Mouse (Mus musculus): ENCODE measurements around the gene Pusl1.

Gene Pusl1

DNA sequence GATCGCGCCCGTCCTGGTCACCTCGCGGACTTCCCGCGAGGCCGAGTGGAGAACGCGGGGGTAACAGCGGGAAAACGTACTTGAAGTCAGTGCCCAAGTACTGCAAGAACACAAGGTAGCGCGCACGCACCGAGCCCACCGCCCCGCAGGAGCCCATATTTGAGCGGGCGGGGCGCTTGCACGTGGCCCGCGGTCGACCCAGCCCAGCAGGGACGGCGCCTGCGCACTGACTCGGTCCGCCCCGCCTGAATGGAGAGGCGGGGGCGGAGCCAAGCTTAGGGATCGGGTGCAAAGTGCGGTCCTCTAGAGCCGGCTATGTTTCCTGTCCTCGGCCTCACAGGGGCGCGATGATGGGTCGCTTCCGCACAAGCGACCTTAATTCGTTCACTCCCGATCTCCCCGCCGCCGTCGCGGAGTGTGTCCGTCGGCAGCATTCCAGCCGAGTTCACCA is at the start of gene Pusl1, which contains the start of gene Acap3:
Gene Pusl1, minus strand, starts transcription at position 231 of the 451 bp plus-strand sequence.
Gene Acap3, plus strand, starts transcription at position 272 of the 451 bp plus-strand sequence.
- peak; percentile 94 for DNase-seq (ENCODE audit: low read depth)

DNA sequence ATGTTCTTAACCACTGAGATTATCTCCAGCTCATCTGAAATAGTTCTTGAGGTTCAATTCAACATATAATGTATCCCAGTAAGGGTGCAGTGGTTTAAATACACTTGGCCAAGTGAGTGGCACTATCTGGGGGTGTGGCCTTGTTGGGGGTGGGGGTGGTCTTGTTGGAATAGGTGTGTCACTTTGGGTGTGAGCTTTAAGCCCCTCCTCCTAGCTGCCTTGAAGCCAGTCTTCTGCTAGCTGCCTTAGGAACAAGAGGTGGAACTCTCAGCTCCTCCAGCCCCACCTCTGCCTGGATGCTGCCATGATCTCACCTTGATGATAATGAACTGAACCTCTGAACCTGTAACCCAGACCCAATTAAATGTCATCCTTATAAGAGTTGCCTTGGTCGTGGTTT is 40.5 kb upstream of the Pusl1 start:
- peak; percentile 34 for DNase-seq (ENCODE audit: low read depth)

DNA sequence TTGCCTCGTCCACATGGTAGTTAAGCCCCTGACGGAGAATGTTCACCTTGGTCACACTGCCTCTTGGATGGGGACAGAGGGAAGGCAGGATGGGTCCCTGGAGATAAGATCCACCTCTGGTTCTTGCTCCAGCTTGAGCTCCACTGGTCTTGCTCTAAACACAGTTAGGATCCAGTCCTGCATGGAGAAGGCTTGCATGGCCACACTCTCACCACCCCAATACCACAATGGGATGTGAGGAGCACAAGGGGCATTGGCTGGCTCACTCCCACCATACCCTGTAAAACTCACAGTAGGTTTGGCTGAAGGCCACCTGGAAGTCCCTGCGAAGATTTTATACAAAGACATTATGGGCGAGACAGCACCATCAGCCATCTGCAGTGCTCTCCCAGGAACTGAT is 17.2 kb upstream of the Pusl1 start:
- DNase-seq (ENCODE audit: low read depth) = no peak

DNA sequence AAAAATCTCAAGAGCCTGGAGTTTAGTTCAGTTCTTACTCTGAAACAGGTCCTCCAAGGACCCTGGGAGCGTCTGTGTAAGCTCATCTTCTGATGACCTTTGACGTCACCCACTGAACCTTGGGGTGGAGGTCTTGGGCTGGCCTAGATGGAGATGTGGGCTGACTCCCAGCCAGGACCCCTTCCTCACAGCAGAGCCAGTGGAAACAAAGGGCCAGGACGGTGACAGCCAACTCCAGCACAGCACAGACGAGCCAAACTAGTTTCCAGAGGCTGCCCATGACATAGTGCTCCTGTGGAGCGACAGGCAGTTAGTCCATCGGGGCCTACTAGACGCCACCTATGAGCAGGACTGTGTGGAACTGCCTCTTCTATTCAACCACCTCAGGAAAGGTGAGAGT is 16.7 kb upstream of the Pusl1 start:
- DNase-seq (ENCODE audit: low read depth) = no peak

DNA sequence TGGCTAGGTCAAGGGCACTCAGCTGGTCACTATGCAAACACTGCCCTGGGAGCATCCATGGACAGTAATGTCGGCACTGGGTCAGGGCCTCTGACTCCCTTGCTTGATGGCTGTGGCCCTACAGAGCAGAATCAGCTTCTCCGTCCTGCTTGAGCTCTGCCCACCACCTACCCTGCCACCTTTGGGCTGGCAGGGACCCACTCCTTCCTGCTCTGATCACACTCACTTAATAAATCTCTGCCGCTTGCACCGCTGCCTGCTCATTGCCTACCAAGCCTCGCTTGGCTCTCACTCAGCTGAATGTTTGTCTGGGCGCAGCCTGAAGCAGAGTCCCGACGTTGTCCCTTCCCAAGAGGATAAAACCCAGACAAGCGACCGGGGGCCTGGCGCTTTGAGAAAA is 15.4 kb upstream of the Pusl1 start:
- no peak for DNase-seq (ENCODE audit: low read depth)

DNA sequence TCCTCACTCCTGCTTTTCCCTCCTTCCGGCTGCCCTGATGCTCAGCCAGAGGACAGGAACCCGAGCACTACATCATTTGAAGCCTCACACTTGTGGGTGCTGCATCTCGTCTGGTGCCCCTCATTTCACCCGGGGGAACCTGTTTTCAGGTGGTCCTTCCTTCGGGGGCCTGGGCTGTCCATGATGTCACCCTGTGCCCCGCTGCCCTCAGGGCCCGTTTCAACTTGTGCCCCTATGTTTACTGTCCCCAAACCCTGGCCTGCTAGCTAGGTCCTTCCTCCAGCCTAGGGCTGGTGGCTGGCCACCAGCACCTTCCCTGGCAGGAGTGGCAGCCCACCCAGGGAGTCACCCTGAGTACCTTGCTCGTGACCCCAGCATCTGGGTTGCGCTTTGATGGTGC is 14.5 kb upstream of the Pusl1 start:
- DNase-seq (ENCODE audit: low read depth) = no peak

DNA sequence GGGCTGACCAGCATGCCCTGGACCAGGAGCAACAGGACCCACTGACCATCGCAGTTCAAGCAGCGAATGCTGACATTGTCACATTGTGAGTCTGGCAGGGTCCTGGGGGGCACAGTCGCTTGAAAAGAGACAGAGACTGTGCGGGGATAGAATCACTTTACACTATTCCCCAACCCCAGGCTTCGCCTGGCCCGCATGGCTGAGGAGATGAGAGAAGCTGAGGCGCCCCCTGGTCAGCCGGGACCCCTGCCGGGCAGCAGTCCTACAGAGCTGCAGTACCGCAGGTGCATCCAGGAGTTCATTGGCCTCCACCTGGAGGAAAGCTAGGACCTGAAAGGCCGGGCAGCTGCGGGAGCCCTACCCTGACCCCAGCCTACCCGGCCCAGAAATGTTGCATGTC is 14.1 kb upstream of the Pusl1 start:
- no peak for DNase-seq (ENCODE audit: low read depth)

DNA sequence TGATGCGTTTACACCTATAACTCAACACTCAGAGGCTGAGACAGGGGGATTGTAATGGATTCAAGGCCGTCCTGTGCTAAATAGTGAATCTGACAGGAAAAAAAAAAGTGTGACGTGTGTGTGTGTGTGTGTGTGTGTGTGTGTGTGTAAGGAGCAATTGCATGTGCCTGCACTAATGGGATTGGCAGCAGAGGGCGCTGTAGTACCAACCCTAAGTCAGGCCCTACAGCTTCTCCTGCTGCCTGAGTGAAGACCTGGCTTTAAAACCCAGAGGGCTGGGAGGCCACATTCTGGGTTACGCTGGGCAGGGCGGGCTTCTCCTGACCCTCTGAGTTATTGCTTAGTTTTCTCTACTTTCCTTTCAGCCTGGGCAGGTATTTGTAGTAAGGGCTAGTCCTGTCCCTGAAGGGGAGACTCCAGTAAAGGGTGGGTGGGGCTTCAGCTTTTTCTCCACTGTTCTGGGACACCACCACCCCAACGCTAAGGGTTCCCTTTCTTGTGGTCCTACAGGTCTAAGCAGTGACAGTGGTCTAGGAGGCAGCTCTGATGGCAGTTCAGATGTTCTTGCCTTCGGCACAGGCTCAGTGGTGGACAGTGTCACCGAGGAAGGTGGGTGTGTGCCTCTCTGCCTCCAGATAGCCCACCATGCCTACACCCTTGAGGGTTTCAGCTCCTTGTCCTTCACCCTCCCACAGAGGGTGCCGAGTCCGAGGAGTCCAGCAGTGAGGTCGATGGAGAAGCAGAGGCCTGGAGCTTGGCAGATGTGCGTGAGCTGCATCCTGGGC is 12.9 kb upstream of the Pusl1 start:
- DNase-seq (ENCODE audit: low read depth) = peak; percentile 74

DNA sequence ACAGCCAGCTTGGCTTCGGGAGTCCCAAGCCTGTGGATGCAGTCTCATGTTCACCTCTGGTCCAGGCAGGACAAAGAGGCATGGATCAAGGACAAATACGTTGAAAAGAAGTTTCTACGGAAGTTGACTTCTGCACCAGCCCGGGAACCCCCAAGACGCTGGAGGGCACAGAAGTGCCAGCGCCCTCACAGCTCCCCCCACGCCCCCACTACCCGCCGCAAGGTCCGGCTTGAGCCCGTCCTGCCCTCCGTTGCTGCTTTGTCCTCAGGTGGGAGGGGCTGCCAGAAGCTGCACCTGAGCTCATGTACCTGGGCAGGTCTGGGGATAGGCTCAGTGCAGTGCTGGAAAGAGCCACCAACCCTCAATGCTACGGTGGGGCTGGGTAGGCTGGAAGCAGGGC is 11.7 kb upstream of the Pusl1 start:
- DNase-seq (ENCODE audit: low read depth) = no peak

DNA sequence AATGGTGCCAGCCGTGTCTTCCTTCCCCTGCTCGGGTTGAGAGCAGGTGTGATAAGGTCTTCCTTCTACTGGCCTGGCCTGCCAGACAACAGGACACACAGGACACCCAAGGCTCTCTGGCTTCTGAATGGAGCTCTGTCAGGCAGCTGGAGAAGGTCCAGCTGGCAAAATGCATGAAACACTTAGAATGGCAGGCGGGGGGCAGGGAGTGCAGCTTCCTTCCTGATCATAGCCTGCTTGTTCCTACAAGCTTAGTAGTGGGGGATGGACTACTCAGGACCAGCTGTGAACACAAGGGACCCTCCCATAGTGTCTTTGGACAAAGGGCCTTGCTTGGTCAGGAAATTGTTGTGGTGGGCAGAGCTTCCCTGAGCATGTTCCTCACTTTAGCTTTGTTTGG is 9.6 kb upstream of the Pusl1 start:
- no peak for DNase-seq (ENCODE audit: low read depth)

DNA sequence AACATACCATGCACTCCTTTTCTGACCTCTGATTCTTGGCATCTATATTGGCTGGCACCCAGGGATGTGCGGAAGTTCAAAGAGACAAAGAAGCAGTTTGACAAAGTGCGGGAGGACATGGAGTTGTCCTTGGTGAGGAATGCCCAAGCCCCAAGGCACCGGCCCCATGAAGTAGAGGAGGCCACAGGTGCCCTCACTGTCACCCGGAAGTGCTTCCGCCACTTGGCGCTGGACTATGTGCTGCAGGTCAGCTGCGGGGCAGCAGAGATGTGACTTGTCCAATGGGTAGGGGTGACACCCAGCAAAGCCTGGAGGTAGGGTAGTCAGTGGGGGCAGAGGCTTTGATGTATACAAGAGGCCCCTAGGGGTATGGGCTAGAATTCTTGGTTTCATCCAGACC is 7.8 kb upstream of the Pusl1 start:
- no peak for DNase-seq (ENCODE audit: low read depth)

DNA sequence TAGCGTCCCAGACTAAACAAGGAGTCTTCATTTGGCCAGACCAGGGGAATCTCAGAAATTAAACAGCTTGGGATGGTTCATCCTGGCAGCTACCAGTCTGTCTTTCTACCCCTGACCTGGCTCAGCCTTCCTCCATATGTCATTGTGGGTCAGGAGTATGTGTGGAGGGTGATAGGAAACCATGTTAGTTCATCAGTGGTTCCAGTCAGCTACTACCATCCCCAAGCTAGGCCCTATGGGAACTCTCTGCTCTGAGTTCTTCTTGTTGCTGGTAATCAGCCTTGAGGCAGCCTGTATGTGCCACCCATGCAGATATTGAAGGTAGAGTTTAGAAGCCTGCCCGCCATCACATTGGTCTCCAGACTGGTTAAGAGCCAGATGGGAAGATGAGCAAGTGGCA is 6.7 kb upstream of the Pusl1 start:
- peak; percentile 24 for DNase-seq (ENCODE audit: low read depth)

DNA sequence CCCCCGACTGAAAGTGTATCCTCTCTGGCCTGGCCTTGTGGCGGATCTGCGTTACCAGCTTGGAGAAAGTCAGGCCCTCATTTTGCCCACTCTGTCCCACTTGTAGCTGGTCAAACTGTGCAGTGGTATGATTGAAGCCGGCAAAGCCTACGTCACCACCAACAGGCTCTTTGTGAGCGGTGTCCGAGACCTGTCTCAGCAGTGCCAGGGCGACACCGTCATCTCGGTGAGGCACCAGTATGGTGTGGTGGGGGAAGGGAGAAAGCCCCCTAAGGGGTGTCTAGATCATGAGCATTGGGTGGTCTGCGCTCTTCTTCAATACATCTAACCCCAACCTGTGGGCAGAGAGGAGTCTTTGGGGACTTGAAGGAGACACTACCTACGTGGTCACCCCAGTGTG is 4.9 kb upstream of the Pusl1 start:
- no peak for DNase-seq (ENCODE audit: low read depth)

DNA sequence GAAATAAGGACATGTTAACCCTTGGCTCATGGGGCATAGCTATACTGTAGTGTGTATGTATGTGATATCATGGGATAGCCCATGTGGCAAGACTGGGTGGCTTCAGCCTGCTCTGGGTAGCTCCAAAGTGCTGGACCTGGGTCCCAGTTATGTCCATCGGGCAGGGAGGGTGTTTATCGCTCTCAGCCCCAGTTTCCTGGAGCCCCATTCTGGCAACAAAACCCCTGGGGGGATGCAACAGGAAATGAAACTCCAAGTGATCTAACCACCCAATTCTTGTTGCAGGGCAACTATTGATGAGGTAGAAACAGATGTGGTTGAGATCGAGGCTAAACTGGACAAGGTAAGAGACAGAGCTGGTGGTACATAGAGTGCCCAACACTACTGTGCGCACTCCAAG is 4.2 kb upstream of the Pusl1 start:
- DNase-seq (ENCODE audit: low read depth) = no peak

DNA sequence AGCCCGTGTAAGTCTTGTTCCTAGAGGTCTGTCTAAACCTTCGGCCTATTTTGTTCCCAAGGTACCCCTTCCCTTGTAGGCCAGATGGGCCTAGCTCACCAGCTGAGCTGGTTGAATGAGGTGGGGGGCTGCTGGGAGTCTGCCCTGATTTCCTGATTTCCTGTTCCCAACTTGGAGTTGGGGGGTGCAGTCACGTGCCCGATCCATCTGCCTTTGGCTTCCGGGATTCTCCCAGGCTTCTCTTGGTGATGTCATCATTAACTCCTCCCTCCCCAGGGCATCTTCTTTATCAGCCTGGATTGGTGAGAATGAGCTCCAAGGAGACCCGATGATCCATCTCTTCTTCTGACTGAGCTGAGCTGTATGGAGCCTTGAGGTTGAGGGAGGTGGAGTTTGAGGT is 3.6 kb upstream of the Pusl1 start:
- no peak for DNase-seq (ENCODE audit: low read depth)

DNA sequence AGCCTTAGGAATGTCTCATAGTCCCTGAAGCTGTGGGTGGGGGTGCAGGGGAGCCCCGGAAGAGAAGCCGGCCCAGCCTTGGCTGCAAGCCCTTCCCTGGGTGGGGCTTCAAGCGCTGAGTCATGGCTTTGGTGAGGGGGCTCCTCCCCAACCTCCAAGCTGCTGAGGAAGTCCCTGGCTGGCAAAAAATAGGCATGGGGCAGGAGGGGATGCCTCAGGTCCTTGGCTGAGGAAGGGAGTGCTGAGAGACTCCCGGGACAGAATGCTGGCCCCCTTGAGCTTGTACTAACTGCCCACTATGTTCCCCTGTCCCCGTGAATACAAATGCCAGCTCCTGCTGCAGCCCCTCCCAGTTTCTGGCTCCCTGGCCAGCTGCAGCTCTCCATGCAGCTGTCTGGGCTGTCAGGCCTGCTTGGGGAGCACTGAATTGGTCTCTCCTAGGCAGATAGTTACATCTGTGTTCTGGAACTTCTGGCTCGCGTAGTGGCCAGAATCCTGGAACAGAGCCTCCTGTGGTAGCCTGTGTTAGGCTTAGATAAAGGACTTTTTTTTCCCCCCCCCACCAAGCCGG is 2.8 kb upstream of the Pusl1 start:
- DNase-seq (ENCODE audit: low read depth) = peak; percentile 68

DNA sequence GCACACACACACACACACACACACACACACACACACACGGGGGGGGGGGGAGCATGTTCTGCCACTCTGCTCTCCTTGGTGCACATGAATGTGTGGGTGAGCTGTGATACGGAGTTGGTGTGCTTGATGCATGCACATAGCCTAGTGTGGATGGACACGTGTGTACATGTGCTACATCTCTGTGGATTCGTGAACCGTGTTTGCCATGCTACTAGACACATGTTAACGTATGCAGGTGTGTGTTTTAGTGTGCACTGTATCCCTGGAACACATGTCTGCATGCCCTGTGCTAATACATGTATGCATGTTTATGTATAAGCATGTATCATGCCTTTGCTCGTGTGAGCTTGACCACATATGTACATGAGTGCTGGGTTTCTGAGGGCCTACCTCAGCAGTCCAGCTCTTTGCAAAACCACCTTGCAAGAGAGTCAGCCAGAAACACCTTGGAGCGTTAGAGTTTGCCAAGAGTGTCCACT is 1.7 kb upstream of the Pusl1 start:
- DNase-seq (ENCODE audit: low read depth) = no peak

DNA sequence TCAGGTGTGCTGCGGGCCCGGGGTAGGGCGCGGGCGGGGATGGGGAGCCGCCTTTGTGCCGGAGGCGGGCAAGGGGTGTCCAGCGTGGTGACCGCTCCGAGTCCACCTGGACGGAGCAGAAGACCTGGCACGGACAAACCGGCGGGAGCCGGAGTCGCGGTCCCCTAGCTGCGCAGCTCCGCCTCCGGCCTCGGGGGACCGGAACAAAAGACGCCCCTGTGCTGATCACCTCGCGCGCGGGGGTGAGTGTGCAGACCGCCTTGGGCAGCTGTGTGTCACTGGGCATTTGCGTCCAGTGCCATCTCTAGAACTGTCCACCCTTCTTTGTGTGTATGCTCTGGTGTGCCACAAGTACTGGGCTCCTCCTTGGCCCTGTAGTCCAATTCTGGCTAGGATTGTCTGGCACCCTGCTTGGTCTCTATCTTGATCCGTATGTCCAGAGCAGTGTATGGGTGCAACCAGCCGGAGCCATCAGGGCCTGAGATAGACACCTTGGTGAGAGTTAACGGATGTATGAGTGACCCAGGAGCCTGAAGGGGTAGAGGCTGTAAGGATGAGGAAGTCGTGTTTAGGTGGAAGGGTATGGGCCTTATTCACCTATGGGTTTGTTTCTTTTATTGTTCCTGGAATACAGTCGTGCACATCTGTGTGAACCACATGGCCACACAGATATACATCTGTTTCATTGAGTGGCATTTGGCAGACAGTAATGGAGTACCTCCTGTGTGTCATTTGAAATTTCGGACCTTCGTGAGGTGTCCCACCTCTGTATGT is 1.0 kb upstream of the Pusl1 start:
- DNase-seq (ENCODE audit: low read depth) = peak; percentile 34

DNA sequence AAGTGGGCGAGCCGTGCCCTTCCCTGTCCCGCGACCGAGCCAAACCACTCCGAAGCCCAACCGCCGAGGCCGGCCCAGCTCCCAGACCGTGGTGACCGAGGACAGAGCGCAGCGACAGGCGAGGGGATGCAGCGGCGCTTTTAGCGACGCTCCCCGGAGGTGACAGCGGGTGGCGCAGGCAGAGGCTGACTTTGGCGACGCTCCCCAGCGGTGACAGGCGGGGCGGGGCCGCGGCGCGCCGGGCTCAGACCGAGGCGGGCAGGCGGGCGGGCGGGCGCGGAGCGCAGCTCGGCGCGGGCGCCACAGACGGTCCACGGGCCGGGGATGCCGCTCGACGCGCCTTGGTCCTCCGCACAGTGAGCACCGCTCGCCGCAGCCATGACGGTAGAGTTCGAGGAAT is 436 bp upstream of the Pusl1 start:
- peak; percentile 86 for DNase-seq (ENCODE audit: low read depth)

DNA sequence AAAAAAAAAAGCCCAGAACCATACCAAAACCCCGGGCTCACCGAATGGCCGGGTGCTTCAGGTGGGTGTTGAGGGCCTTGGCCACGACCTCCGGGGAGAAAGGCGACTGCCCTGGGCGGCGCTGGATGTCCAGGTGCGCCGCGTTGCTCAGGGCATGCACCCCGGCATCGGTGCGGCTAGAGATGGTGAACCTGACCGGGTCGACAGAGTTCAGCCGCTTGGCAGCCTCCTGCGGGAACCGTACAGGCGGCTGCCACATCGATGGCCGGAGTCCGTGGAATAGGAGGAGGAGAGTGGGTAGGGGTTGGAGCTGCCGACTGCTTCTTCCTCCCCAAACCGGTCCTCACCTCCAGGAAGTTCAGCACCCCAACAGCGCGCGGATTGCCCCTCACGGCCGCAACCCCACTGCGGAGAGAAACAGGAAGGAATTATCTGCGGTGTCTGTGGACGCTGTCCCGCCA is 540 bp downstream of the Pusl1 start:
- no peak for DNase-seq (ENCODE audit: low read depth)

DNA sequence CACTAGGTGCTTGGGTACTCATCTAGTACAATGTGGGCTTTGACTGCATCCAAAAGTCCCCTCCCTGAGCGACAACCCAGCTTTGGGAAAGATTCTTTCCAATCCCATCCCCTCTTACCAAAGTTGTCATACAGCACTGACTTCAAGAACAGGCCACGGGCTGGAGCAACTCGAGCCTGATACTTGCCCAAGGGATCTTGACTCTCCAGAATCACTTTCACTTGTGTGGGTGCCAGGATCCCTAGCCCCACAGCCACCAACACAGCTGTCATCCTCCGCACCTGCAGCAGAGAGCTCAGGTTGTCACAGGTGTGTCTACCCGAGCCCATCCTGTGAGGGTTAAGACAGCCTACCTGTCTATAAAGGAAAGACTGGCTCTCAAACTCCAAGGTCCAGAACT is 2.3 kb downstream of the Pusl1 start:
- no peak for DNase-seq (ENCODE audit: low read depth)

DNA sequence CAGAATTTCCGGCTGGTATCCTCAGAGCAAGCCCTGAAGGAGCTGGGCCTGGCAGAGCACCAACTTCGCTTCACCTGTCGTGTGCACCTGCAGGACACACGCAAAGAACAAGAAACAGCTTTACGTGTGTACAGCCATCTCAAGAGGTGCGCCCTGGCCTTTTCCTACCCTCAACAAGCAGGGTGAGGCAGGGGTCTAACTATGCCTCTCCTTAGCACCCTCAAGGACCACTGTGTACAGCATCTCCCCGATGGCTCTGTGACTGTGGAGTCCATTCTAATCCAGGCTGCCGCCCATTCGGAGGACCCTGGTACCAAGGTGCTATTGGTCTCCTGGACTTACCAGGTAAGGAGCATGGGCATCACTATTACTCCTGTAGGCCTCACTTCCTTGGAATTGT is 3.4 kb downstream of the Pusl1 start:
- no peak for DNase-seq (ENCODE audit: low read depth)

DNA sequence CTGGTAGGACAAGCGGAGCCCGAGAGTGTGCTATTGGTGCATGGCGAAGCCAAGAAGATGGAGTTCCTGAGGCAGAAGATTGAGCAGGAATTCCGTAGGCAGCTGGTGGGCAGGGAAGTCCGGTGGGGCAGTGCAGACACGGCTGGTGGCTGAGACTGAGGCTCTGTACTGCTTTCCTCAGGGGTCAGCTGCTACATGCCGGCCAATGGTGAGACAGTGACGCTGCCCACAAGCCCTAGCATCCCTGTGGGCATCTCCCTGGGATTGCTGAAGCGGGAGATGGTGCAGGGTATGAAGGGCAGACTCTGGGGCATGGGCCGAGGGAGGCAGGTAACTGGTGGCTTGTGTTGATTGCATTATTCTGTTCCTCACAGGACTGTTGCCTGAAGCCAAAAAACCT is 3.9 kb downstream of the Pusl1 start:
- no peak for DNase-seq (ENCODE audit: low read depth)

All from 416B (cell line).